Mouse (Mus musculus): ENCODE data around the gene Itgb2. TPM values are rescaled to one million over a fixed set of nuclear protein-coding genes. Genes with fewer than 3 reads are reported as not detected.

The Itgb2 gene
- total and polyA plus RNA-seq, 3 experiments, result 20.0 to 49.2 (median 39.6) TPM

DNA sequence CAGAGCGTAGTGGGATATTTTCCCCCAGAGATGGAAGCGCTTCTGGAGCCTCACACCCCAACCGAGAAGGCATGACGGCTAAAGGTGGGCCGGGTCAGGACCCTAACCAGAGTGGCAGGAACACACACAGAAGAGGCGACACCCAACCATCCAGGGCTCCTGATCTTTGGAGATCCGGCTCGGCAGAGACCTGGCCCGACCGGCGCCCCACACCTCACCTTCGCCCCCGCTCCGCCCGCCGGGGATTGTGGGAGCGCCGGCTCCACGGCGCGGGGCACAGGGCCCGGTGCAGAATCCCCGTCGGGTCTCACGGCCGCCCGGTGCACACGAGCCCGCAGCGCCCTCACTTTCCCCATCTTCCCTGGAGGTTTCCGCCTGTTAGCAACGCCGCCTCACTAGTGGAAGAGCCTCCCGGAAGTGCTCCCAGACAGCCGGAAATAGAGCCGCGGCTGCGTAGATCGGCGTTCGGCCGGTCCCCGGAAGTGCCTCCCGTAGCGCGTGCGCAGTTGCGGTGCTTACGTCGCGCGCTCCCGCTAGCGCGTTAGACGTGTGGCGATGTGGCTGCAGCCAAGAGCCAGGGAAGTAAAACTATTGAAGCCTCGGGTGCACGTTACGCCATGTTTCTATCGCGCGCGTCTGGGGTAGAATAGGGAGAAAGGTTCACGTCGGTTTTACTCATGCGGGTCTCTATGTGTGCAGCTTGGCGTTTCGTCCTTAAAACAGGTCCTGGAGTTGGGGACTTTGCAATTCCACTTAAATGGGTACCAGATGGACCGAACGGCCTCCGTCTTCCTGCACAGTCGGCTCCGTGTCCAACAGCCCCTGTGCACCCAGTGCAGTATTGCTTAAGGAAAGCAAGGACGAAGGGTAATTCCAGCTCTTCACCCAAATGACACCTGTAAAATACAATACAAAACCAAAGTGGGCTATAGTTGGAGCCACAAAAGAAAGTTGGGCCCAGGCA lies 14.4 kb upstream of the Itgb2 start, which contains the start of gene Fam207a:
Gene Fam207a (minus strand): TSS at position 401 of the 964 bp plus-strand sequence.
- ATAC-seq (ENCODE audit: extremely low read depth, insufficient number of reproducible peaks, low FRiP score, poor library complexity, severe bottlenecking) (peak; percentile 84), DNase-seq (ENCODE audit: low spot score) (peak; percentile 95)
- Histone ChIP-seq H3K4me3 (ENCODE audit: low read depth, low read length) (peak within 1 kb of the TSS; percentile 86), H3K4me1 (ENCODE audit: insufficient read depth, low read depth, low read length) (peaks cover 70% of the 10 kb centered on the region), H3K9me3 (replicated peaks) (no peaks in the 10 kb centered on the region), H3K36me3 (replicated peaks) (peaks cover 42% of the 10 kb centered on the region), H3K27me3 (ENCODE audit: insufficient read depth, low read length) (peaks cover 4% of the 10 kb centered on the region; the same call in 1 of the 2 replicates)
- TF ChIP-seq TAL1 (conservative IDR thresholded peaks at IDR 0.05; ENCODE audit: low read depth, low read length), result no peak
- no peak for TF ChIP-seq GATA1 (IDR thresholded peaks at IDR 0.05; ENCODE audit: borderline replicate concordance, low read length)
- no peak for TF ChIP-seq CTCF (IDR thresholded peaks at IDR 0.05; ENCODE audit: low read depth, low read length)
- TF ChIP-seq POLR2AphosphoS5 (IDR thresholded peaks at IDR 0.05; ENCODE audit: insufficient replicate concordance, low read depth, low read length), result no peak
- TF ChIP-seq GATA2 (IDR thresholded peaks at IDR 0.05; ENCODE audit: borderline replicate concordance, low read depth, low read length), result no peak

DNA sequence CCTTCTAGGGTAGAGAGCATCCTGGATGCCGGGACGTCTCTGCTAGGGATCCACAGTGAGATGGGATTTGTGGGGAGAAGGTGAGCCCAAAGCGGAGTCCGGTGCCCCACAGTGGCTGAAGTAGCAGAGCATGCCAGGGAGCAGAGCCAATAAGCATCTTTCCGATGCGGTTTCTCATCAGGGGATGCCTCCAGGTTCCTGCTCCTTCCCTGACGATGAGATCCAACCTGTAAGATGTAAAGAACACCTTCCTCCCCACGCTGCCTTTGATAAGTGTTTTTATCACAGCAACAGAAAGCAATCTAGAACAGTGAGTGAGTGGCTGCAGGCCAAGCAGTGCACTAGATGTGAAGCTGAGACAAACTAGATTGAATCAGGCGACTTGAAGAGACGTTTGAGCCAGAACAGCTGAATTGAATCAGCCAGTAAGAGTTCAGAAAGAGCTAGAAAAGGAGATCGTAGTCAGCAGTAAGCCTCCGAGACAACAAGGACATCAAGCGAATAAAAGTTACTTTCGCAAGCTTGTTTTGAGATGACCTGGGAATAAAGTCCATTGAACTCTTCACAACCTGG lies 13.6 kb upstream of the Itgb2 start:
- no peak for ATAC-seq (ENCODE audit: extremely low read depth, insufficient number of reproducible peaks, low FRiP score, poor library complexity, severe bottlenecking)
- Histone ChIP-seq H3K4me1 (ENCODE audit: insufficient read depth, low read depth, low read length) (peaks cover 65% of the 10 kb centered on the region), H3K4me3 (ENCODE audit: low read depth, low read length) (peak overlapping the region; percentile 86), H3K9me3 (replicated peaks) (no peaks in the 10 kb centered on the region), H3K36me3 (replicated peaks) (peaks cover 34% of the 10 kb centered on the region), H3K27me3 (ENCODE audit: insufficient read depth, low read length) (peaks cover 4% of the 10 kb centered on the region; the same call in 1 of the 2 replicates)
- TF ChIP-seq TAL1 (conservative IDR thresholded peaks at IDR 0.05; ENCODE audit: low read depth, low read length), result no peak
- no peak for TF ChIP-seq GATA2 (IDR thresholded peaks at IDR 0.05; ENCODE audit: borderline replicate concordance, low read depth, low read length)
- no peak for TF ChIP-seq GATA1 (IDR thresholded peaks at IDR 0.05; ENCODE audit: borderline replicate concordance, low read length)
- TF ChIP-seq POLR2AphosphoS5 (IDR thresholded peaks at IDR 0.05; ENCODE audit: insufficient replicate concordance, low read depth, low read length), result no peak
- TF ChIP-seq CTCF (IDR thresholded peaks at IDR 0.05; ENCODE audit: low read depth, low read length), result no peak
- DNase-seq (ENCODE audit: low spot score), result peak; percentile 30

DNA sequence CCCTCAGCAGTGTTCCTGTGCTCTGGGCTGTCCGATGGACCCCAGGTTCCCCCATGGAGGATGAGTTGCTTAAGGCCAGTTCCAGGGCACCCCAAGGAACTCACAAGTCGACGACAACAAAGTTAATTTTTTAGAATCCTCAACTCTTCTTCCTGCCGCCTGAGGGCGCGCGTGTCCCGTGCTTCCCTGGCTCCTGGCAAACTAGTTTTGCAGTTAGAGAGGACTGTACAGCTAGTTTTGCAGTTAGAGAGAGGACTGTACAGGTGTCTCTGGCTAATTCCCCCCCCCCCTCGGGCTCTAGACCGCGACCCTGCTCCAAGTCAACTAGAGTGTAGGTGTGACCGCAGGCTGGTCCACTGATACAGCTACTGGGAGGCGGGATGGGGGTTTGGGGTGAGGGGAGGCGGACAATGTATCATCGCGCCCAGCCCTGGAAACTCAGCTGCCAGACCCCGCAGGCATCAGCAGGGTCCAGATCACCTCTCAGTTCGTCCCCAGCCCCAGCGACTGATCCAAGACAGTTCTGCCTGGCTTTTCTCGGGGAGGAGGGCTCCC lies 12.9 kb upstream of the Itgb2 start:
- no peak for ATAC-seq (ENCODE audit: extremely low read depth, insufficient number of reproducible peaks, low FRiP score, poor library complexity, severe bottlenecking)
- H3K4me3 ChIP-seq (ENCODE audit: low read depth, low read length), result no peak overlapping the region

DNA sequence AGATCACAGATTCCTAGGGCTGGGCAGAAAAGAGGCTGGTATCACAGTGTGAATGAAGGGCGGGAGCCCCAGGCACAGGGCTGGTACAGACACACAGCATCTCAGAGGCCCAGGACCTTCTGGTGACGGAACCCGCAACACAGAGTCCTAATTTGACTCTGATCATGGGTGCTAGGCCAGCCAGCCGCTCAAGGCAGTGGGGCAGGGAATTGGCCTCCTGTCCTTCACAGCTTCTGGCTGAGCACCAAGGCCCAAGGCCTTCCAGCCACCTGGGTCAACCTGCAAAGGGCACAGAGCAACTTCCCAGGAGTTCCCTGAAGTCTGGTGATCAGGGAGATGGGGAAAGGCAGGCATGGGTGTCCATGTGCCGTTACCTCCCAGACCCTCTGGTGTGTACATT lies 12.3 kb upstream of the Itgb2 start:
- Histone ChIP-seq H3K27me3 (ENCODE audit: insufficient read depth, low read length) (peaks cover 11% of the 10 kb centered on the region), H3K4me3 (ENCODE audit: low read depth, low read length) (no peak overlapping the region), H3K9me3 (replicated peaks) (no peaks in the 10 kb centered on the region), H3K36me3 (replicated peaks) (peaks cover 20% of the 10 kb centered on the region), H3K4me1 (ENCODE audit: insufficient read depth, low read depth, low read length) (peaks cover 66% of the 10 kb centered on the region)
- no peak for DNase-seq (ENCODE audit: low spot score)
- TF ChIP-seq TAL1 (conservative IDR thresholded peaks at IDR 0.05; ENCODE audit: low read depth, low read length), result no peak
- no peak for TF ChIP-seq POLR2AphosphoS5 (IDR thresholded peaks at IDR 0.05; ENCODE audit: insufficient replicate concordance, low read depth, low read length)
- no peak for TF ChIP-seq CTCF (IDR thresholded peaks at IDR 0.05; ENCODE audit: low read depth, low read length)
- TF ChIP-seq GATA2 (IDR thresholded peaks at IDR 0.05; ENCODE audit: borderline replicate concordance, low read depth, low read length), result no peak
- TF ChIP-seq GATA1 (IDR thresholded peaks at IDR 0.05; ENCODE audit: borderline replicate concordance, low read length), result no peak
- no peak for ATAC-seq (ENCODE audit: extremely low read depth, insufficient number of reproducible peaks, low FRiP score, poor library complexity, severe bottlenecking)

More for the DNA sequence above, 12.9 kb upstream of the Itgb2 start:
- TF ChIP-seq GATA2 (IDR thresholded peaks at IDR 0.05; ENCODE audit: borderline replicate concordance, low read depth, low read length), result no peak
- peak; percentile 49 for TF ChIP-seq CTCF (IDR thresholded peaks at IDR 0.05; ENCODE audit: low read depth, low read length)
- peak; percentile 67 for DNase-seq (ENCODE audit: low spot score)
- Histone ChIP-seq H3K27me3 (ENCODE audit: insufficient read depth, low read length) (peaks cover 6% of the 10 kb centered on the region), H3K4me1 (ENCODE audit: insufficient read depth, low read depth, low read length) (peaks cover 64% of the 10 kb centered on the region), H3K36me3 (replicated peaks) (peaks cover 27% of the 10 kb centered on the region), H3K9me3 (replicated peaks) (no peaks in the 10 kb centered on the region)

DNA sequence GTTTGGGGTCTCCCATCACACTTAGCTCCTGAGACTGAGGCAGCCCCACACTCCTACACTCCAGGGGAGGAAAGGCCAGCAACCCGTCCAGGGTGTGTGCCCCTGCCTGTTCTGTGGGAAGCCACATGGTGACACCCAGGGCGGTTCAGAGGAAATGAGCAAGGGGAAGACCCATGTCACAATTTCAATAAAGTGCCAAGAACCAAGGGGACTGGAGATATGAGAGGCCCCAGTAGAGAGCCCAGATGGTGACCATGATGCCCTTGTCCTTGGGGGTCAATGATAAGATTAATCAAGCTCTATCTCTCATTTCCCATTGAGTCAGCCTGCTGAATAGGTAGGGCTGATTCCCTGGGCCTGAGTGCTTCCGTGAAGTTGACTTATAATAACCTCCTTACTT lies 10.9 kb upstream of the Itgb2 start:
- H3K4me3 ChIP-seq (ENCODE audit: low read depth, low read length), result no peak overlapping the region
- no peaks in the 10 kb centered on the region for H3K9me3 ChIP-seq (replicated peaks)
- peaks cover 72% of the 10 kb centered on the region for H3K4me1 ChIP-seq (ENCODE audit: insufficient read depth, low read depth, low read length)
- DNase-seq (ENCODE audit: low spot score) (no peak), ATAC-seq (ENCODE audit: extremely low read depth, insufficient number of reproducible peaks, low FRiP score, poor library complexity, severe bottlenecking) (no peak)
- H3K36me3 ChIP-seq (replicated peaks), result peaks cover 7% of the 10 kb centered on the region
- TF ChIP-seq GATA2 (IDR thresholded peaks at IDR 0.05; ENCODE audit: borderline replicate concordance, low read depth, low read length) (no peak), GATA1 (IDR thresholded peaks at IDR 0.05; ENCODE audit: borderline replicate concordance, low read length) (no peak), POLR2AphosphoS5 (IDR thresholded peaks at IDR 0.05; ENCODE audit: insufficient replicate concordance, low read depth, low read length) (no peak), TAL1 (conservative IDR thresholded peaks at IDR 0.05; ENCODE audit: low read depth, low read length) (no peak), CTCF (IDR thresholded peaks at IDR 0.05; ENCODE audit: low read depth, low read length) (no peak)
- H3K27me3 ChIP-seq (ENCODE audit: insufficient read depth, low read length), result peaks cover 17% of the 10 kb centered on the region

DNA sequence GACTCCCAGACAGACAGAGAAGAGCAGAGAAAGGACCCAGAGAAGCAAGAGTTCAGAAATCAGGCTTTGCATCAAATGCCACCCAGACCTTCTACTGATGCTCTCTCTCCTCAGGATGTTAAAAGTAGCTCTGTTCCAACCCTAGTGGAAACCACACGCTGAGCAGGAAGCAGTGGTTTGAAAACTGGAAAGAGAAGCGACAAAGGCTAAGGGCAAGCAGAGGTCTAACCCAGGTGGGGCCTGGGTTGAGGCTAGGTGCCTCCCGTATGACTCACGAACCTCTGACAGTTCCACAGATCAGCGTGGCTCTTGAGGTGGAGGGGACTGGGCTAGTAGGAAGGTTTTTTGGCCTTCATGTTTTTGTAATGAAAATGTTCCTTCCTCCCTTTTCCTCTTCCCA lies 9.6 kb upstream of the Itgb2 start:
- H3K27me3 ChIP-seq (ENCODE audit: insufficient read depth, low read length), result peaks cover 20% of the 10 kb centered on the region
- no peaks in the 10 kb centered on the region for H3K9me3 ChIP-seq (replicated peaks)
- H3K4me1 ChIP-seq (ENCODE audit: insufficient read depth, low read depth, low read length), result peaks cover 72% of the 10 kb centered on the region
- peaks cover 2% of the 10 kb centered on the region for H3K36me3 ChIP-seq (replicated peaks)
- no peak for ATAC-seq (ENCODE audit: extremely low read depth, insufficient number of reproducible peaks, low FRiP score, poor library complexity, severe bottlenecking)
- TF ChIP-seq CTCF (IDR thresholded peaks at IDR 0.05; ENCODE audit: low read depth, low read length) (no peak), TAL1 (conservative IDR thresholded peaks at IDR 0.05; ENCODE audit: low read depth, low read length) (no peak), POLR2AphosphoS5 (IDR thresholded peaks at IDR 0.05; ENCODE audit: insufficient replicate concordance, low read depth, low read length) (no peak), GATA2 (IDR thresholded peaks at IDR 0.05; ENCODE audit: borderline replicate concordance, low read depth, low read length) (no peak), GATA1 (IDR thresholded peaks at IDR 0.05; ENCODE audit: borderline replicate concordance, low read length) (no peak)
- no peak overlapping the region for H3K4me3 ChIP-seq (ENCODE audit: low read depth, low read length)
- no peak for DNase-seq (ENCODE audit: low spot score)

All from G1E (cell line).